ENCODE assay signal across 13 mouse cellular contexts in the genomic region with DNA sequence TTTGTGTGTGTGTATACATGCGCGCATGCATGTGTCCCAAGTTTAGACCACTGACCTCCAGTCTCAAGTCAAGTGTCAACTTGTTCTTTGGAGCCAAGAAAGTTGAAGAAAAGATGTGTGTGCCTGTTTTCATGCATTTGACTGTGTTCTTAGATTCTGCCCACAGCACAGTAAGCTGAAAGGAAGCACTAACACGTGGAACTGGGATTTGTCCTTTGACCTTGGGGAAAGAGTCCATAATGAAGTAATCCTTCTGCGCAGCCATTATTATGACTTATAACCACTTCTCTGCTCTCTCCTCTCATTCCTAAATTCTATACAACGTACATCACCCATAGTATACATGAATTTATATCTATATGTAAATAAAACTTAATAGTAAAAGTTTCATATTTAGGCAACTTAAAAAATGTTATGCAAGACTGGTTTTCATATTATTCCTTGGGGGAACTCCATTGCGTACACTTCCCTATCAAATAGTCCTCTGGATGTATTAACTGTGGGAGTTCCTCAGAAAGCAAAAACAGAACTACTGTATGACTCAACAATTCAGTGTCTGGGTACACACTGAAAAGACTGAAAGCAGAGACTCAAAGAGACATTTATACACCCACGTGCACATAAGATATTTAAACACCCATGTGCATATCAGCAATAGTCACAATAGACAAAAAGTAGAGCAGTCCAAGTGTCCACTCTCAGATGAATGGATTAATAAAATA.
"Had no signal": no experiment of that assay in that cellular context is flagged by ENCODE, and none has a peak within 500 bp of the region (broad histone marks: within the 10 kb centered on the region; RNA-seq: fewer than 3 reads in every experiment).

No protein-coding gene starts in this region.

- H3K9me3 ChIP-seq: limb, embryonic 15.5 days; liver, embryonic 15.5 days; megakaryocyte, embryonic 14.5 days; midbrain, embryonic 12.5 days; stomach, embryonic 15.5 days had no signal

- H3K27ac ChIP-seq: hindbrain, postnatal 0 days; kidney, postnatal 0 days; limb, embryonic 15.5 days; liver, embryonic 15.5 days; midbrain, embryonic 12.5 days; stomach, embryonic 15.5 days had no signal

- DNase-seq: lung, embryonic 14.5 days; lung, postnatal 10 days; lung, postnatal 4 days; right cerebral cortex, postnatal 14 days; thymus, postnatal 36 days had no signal

- H3K4me1 ChIP-seq: liver, embryonic 15.5 days; midbrain, embryonic 12.5 days; stomach, embryonic 15.5 days had no signal

- H3K4me2 ChIP-seq: limb, embryonic 15.5 days; liver, embryonic 15.5 days; lung, embryonic 14.5 days; midbrain, embryonic 12.5 days; stomach, embryonic 15.5 days had no signal

- H3K9ac ChIP-seq: limb, embryonic 15.5 days; liver, embryonic 15.5 days; lung, embryonic 14.5 days; midbrain, embryonic 12.5 days; stomach, embryonic 15.5 days had no signal

- H3K4me3 ChIP-seq: limb, embryonic 15.5 days; liver, embryonic 15.5 days; megakaryocyte, embryonic 14.5 days; midbrain, embryonic 12.5 days; stomach, embryonic 15.5 days had no signal

- H3K27me3 ChIP-seq: limb, embryonic 15.5 days; liver, embryonic 15.5 days; megakaryocyte, embryonic 14.5 days; midbrain, embryonic 12.5 days; stomach, embryonic 15.5 days had no signal

- ATAC-seq: hindbrain, postnatal 0 days; midbrain, embryonic 16.5 days had no signal
